Mouse (Mus musculus): ENCODE results near the gene Nipsnap3b.

Nipsnap3b gene

DNA sequence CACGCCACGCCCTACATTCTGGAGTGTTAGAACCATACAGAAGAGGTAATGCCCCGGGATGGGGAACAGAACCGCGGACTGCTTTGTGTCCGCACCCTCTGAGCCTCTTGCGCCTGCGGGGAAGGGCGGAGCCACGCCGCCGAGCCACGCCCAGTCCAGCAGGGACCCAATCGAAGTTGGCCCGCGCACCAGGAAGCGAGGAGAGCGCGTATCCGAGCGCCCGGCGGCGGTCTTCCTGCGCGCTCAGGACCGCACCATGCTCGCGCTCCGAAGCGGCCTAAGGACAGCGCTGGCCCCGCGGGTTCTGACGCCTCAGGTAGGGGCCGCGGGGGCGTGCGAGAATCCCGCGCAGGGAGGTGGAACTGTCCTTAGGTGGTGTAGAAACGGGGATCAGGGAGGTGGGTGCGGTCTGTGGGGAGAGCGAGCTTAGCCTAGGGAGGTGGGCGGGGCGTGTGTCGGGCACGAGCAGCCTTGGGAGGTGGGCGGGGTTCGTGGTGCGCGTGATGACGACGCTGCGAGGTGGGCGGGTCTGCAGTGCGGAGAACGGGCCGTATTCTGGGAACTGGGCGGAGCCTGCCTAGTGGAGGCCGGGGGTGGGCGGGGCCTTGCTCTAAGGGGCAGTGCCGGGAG, at the start of gene Nipsnap3b:
Gene Nipsnap3b, plus strand, starts transcription at position 149 of the 630 bp plus-strand sequence.
- DNase-seq, result peak; percentile 99

DNA sequence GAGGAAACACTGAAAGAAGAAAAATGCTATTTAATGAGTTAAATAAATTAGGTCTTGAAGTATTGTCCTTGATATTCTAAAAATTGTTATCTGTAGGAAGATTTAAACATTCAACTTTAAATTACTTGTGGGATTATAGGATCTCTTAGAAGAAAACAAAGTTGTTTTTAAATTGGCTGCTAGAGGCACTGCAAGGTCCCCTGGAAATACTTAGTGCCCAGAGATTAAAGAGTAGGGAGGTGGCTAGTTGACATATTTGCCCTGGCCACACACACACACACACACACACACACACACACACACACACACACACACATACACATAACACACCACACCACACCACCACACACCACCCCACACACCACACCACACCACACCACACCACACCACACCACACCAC, 47.4 kb upstream of the Nipsnap3b start, which contains the start of gene Olfr270:
Gene Olfr270, plus strand, starts transcription at position 301 of the 400 bp plus-strand sequence.
- DNase-seq, result no peak

DNA sequence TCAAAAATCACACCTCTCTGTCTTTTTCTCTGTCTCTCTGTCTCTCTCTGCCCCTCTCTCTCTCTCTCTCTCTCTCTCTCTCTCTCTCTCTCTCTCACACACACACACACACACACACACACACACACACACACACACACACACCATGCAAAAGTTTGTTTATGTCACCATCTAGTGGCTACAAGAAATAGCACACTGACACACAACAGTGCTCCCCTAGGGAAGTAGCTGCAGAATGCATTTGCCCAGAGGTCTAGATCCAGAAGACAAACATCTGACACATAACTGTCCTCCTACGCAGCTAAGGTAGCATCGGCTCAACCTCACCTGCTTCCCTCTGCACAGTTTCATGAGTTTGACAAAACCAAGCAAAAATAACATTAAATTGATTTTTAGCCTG, 26.5 kb upstream of the Nipsnap3b start:
- DNase-seq, result peak; percentile 14

DNA sequence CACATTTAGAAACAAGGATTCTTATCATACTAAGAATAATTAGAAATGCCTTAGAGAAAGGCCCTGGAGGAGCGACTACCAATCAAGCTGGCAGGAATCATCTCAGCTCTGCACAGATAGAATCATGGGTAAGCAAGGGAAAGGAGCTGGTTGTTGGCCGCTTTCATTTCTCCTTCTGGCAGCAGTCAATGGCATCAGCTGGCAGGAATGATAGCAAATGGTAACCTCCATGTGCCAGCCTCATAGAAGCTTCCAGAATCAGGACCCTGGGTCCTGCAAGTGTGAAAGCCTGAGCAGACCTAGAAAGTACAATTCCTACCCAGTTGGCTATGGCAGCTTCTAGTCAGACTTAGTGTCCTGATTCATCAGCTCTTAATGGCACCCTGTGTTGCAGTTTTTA, 25.4 kb upstream of the Nipsnap3b start:
- no peak for DNase-seq

DNA sequence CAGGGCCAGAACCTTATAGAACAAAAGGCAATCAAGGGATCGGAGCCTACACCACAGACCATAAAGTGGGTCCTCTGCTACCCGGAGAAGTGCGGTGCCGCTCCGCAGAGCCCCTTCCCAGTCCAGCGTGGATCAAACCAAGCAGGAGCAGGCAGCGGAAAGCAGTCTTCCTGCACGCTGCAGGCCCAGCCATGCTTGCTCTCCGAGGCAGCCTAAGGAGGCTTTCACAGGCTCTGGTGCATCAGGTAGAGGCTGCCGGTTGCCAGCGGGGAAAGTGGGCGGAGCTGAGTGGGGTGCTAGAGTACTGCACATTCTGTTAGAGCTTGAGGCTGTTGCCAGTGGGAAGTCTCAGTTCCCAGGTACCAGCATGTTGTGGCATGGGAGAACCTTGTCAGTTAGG, 22.4 kb upstream of the Nipsnap3b start, which contains the start of gene Nipsnap3a:
Gene Nipsnap3a, plus strand, starts transcription at position 25 of the 400 bp plus-strand sequence.
- DNase-seq, result peak; percentile 36

DNA sequence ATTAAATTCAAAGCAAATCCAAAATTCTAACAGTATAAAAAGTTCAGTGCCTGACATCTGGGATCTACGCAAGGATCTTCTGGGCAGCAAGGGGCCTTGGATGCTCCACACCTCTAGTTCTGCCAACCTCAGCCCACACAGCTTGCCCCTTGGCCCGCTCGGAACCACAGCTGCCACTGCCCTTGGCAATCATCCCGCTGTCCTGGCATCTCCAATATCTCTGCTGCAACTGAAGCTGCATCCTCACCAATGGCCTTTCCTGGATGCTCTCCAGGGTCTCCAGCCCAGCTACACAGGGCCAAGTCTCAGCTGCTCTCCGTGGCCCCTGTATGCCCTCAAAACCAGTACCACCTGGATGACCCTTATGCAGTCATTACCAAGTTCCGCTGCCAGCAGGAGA, 12.2 kb upstream of the Nipsnap3b start:
- DNase-seq, result no peak

DNA sequence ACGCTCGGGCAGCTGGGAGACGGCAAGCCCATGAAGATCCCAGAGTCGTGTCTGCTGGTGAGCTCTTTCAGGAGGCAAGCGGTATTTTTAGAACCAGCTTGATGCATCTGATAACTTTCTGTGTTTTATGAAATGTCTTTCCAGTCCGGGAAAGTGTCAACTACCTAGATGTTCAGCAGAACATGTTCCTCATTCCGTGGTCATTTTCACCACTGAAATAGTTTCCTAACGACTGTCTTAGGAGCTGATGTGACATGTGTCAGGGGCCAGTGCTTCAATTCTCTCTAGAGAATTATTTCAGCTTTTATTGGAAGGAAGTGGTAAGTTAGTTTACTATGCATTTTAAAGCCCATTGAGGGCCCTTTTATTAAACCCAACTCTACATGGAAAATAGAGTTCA, 11.5 kb upstream of the Nipsnap3b start:
- no peak for DNase-seq

DNA sequence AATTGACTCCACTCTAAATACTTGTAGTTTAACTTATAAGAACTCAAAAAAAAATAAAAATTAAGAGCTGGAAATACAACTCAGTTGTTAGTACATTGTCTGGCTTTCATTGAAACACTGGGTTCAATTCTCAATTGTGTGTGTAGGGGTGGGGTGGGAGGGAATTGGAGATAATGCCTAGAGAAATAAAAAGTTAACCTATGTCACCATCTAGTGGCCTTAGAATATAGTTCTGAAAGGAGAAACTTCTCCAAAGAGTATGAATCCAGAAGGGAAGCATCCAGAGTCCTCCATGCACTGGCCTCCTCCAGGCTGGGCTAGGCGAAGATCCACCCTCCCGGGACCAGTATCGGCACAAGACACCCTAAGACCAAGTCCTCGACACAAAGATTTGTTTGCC, 2.5 kb upstream of the Nipsnap3b start:
- DNase-seq, result no peak

DNA sequence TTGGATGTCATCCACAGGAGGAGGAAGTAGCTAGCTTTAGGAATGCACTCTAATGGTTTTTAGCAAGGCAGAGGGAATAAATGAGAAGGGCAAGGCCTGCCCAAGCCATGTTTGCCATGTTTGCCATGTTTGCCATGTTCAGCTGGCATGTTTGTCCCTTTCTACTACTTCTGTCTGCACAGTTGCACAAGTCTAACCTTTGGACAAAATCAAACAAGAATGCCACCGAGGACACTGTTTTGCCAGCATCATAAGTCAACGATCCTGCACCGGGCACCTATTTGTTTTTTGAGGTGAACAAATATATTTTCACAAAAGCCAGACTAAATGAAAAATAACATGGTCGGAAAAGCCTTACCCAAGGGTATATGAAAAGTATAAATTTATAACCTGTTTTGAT, 1.8 kb upstream of the Nipsnap3b start:
- DNase-seq, result no peak

DNA sequence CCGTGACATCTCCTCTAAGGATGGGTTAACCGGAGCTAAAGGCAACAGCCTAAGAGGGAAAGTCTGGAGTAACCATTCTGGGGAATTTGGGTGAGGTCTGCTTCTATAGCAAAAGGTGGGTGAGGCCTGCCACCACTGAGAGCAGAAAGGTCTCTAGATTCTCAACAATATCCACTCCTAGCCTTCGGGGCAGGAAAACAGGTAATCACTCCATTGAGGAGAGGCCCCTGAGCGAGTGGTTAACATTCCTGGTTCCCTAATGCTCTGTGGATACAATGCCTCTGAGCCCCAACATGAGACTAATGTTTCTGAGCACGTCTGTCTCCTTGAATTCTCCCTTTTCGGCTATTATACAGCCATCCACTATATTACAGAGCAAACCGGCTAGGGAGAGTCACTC, 2.7 kb downstream of the Nipsnap3b start:
- DNase-seq, result no peak

DNA sequence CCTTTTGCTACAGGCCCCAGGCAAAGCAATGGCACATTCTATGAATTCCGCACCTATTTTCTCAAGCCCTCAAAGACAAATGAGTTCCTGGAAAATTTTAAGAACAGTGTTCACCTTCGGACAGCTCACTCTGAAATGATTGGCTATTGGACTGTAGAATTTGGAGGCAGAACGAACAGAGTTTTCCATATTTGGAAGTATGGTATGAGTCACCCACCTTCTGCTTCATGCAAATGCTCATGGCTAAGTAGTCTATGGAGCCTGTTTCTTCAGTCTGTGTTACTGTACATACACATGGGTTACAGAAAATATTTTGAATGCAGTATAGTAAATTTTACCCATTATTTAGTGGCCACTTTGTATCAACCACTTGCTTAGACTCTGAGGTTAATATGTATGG, 3.3 kb downstream of the Nipsnap3b start:
- no peak for DNase-seq

DNA sequence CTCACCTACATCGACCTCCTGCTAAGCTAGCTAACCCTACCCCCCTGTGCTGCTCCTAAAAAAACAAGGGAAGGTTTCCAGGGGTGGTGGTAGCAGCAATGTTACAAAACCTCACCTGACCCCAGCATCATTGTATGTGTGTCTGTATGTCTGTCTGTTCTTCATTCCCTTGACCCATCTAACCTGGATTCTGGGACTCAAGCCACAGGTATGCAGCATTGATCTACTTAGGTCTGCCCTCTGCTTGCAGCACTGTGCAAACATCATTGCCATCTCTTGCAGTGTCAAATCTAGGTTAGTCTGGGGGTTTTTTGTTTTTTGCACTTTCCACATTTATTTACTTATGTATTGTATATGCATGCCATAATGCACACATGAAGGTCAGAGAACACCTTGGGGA, 6.7 kb downstream of the Nipsnap3b start:
- DNase-seq, result no peak

DNA sequence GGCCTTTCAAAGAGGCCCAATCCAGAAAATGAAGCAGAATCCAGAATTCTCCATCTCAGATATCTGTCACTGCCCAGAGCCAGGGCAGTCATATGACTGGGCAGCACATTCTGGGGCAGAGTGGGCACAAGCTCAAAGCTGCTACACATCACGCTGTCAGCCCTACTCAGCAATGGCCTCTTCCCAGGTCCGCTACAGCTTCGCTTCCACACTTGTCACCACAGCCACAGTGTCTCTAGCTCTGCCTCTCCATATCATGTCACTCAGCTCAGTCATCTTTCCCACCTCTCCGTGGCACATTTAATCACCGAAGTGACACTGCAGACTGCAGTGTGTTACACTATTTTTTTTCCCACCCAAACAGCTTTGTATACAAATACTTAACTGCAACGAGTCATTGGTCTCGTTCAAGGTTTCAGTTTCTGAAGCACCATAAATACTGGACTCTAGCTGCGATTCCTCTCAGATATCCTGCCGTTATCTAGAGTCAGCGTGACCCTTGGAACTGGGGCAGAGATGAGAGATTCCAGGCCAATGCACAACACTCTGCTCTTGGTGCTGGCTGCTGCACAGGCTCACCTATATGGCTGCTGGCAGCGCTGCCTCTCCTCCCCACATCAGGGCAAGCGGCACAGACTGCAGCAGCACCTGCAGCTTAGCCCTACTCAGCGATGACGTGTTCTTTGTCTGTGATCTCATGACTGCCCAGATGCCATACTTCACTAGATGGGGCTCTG, 11.7 kb downstream of the Nipsnap3b start:
- no peak for DNase-seq

DNA sequence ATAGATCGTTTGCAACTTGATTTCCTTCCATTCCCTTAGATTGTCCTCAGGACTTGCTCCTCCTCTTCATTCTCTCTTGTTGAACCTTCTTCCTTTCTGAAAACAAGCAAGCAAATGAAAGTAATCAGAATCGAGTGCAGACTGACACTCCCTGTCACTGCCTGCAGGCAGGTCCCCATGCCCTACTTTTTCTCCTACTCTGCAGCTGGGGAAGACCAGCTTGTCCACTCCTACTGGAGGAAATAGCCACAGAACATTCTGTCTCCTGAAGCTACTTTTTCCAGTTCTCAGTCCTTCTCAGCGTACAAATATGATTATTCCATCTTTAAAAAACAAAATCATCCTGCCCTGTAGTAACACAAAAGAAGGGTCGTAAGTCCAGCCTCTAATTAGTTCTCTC, 12.7 kb downstream of the Nipsnap3b start:
- DNase-seq, result no peak

DNA sequence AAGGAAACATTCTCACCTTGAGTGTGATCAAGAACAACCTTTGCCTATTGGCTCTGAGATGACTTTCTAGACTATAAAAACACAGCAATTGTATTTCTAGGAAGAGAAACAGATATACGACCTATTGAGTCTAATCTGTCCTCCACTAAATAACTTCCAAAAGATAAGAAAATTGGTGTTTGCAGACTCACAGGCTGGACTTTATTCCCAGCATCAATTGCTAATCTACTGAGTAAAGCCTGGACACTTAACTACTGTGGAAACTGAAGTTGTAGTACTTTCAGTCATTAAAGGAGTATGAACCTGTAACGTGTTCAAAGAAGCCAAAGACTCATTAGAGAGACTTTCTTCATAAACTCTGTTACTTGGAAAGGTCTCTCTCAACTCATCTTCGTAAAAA, 16.1 kb downstream of the Nipsnap3b start:
- no peak for DNase-seq

DNA sequence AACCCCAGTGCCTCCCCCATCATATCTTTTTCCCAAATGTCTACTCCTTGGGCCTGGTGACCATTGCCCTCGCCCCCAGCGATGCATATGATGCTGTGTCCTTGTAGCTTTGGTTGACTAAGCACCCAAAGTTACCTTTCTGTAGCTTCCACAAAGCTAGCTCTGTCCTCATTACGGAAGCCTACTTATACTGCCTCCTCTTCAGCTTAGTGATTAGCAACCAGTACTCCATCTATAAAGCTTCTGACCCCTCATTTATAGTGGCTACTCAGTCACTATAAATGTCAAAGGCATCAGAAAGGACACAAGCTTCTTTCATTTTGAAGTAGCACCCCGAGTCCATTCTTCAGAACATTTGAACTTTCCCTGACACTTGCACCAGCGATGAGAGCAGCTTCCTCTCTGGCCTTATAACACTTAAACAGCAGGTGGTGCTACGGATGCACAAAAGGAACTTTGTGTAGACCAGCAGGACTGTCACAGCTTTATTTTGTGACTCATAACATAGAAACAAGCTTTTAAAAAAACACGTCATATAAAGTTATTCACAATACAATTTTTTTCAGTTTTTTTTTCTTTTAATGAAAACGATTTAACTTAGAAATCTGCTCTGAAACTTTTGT, 18.8 kb downstream of the Nipsnap3b start:
- DNase-seq, result peak; percentile 24

DNA sequence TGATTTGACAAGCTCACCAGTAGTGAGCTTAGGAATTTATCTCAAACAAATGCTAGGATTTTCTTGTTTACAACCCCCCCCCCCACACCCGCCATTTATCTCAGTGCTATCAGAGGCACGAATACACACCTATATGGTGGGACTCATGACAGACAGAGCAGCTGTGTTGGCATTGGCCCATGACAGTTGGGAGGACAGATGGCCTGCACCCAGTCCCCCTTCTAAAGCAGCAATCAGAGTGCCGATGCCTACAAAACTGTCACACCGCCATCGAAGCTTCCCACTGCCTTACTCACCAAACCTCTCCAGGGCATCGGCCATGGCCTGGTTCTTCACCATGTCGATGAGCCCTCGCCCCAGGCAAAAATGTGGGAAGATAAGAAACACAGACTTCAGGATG, 32.1 kb downstream of the Nipsnap3b start:
- DNase-seq, result no peak

DNA sequence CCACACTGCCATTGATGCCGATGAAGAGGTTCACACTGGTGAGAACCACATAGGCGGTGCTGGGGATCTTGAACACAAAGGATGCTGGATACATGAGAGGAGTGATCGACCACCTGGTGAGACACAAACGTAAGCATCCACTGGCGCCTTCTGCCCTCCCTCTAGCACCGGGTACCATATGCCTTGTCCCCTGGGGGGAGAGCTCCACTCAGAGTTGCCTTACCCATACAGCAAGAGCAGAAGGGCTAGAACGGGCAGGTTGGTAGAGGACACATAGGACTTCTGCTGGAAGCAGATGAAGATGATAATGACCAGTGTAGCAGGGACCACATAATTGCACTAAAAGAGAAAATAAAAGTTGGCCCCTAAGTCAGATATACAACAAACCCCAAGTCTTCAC, 34.1 kb downstream of the Nipsnap3b start:
- no peak for DNase-seq

DNA sequence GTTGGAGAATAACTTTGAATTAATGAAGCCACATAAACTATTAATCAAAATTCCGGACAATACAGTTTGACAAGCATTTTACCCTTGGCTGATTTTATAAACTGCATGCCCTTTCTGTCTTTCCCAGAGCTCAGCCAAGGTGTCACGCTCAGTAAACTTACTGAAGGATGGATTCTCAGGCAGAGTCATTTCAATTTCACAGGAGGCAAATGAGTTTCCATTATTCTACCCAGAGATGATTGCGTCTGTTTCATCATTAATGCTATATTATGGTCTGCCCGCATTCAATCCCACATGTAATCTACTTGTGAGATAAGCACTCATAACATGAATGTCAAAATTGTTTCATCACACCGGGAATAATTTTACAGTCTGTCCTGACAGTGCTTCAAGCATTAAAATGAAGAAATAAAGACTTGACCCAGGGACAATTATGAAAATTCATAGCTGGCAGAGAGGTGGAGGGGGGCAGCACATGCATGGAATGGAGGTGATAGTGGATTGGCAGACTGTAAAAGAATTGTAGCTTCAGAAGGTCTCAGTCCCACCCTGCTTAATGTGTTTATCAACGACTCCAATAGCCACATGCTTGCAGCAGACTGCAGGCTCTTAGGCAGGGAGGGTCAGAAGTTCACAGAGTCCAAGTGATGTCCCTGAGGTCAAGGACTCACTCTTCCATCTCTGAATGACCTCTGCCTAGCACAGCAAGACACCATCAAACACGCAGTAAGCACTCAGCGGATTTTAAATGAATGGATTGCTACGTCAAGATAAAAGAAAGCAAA, 34.8 kb downstream of the Nipsnap3b start:
- DNase-seq, result no peak

DNA sequence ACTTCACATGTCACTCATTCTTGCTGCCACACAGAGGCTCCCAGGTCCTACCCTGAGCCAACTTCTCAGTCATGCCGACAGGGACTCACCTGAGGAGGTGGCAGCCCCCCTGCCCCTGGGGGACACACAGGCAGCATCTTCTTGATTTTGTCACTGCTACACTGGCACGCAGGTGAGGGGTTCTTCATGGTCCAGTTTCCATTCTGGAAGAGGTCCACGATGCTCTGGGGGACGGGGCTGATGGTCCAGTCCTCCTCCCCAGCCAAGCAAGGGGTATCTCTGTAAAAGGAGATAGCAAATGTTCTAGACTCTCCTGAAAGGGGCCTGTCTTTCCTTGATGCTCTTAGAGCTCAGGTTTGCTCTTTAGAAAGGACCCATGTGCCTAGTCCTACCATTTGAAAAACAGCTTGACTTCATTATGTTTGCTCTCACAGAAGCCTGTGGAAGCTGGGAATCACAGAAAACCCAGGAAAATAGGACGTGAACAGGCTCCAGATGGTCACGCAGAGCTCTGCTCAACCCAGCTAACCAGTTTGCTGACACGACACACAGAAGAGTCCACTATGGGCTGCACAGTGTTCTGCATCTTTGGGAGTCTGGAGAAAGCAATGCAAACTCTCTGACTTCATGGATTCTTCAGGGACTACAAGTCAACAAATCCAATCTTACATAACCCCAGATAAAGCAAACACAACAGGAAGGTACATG, 50.8 kb downstream of the Nipsnap3b start:
- DNase-seq, result no peak
